Mouse (Mus musculus): ENCODE measurements at regions not wholly inside any gene's neighbourhood (a gene's known extent, or its start where the extent isn't known, plus 50 kb on each side); places are given as distances from the start of the nearest gene placed in this dataset.

DNA sequence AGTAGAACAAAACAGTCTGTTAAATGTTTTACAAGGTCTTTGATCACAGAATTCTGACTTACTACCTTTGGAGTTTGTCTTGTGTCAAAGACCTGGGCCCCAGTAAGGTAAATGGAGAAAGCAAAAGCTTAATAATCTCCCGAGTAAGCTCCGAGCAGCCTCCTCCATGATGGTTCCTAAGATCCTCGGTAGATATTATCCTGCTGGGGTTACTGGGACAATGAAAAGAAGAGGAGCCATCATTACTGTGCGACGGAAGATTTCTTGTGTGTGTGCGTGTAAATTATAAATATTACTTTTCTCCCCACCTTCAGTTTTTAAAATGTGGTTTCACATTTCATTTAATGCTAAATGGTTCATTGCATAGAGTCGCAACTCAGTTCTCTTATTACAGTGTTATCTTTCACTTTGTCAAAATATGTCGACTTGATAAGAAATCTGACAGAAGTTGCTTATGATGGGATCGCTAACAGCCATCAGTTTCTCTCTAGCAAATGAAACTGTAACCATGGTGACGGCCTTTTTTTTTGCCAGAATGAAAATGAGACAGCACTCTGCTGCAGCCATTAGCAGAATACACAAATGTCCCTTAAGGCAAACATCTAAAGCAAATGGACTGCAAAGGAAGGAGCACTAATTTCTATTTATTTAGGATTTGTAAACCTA lies 658.2 kb downstream of the Car8 start:
- TF ChIP-seq CTCF (conservative IDR thresholded peaks at IDR 0.05; ENCODE audit: insufficient read depth, insufficient read length, low read depth, low read length) (no peak), POLR2A (IDR thresholded peaks at IDR 0.05; ENCODE audit: low read depth, low read length) (no peak)
